Mouse (Mus musculus) E14TG2a.4 (cell line): Measurements from ENCODE around the gene Arl14.

Experiments
- CTCF ChIP-seq: conservative IDR thresholded peaks from 2 replicates; pipeline ENCODE4 v1.5.1; 2014; ENCODE audit warnings: low read length
- POU5F1 ChIP-seq: IDR thresholded peaks from 2 replicates; pipeline ENCODE4 v1.6.1; 2014; ENCODE audit warnings: low read length, borderline replicate concordance

GRCm38 (mm10) chr3:69192995-69193394 is 29.2 kb upstream of the Arl14 start:
- TF ChIP-seq CTCF (no peak), POU5F1 (no peak)
